20 mouse cellular contexts compared by ENCODE assay signal in the genomic region with DNA sequence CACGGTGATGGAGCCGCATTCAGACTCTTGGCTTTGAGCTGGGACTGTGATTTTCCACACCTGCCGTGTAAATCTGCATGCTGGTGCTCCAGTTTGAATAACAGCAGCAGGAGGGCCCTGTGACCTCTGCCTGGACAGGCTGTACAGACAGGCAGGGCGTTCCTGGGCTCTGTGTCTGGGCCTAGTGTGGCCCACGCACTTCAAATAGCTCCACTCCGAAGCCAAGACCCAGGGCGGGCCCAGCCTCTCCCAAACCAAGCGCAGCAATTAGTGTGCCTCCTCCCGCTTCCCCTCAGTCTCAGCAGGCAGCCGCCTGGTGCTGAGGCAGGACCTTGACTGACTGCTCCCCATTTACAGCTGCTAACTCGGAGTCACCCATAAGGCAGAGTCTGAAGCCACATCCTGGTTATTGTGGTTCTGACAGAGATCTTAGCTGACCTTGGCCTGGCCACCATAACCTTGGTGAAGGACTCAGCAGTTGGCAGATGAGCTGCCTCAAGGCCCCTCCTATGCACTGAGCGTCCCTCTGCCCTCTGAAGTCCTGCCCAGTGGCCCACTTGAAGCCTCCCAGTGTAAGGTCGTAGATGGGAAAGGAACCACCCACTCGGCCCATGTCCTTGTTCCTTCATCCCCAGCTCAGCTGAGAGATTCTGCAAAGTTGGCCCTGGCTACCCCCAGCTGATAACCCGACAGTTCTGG. TPM values are rescaled to one million over a fixed set of nuclear protein-coding genes. Genes with fewer than 3 reads are reported as not detected.
DNase-seq lines count a peak whose midpoint lies in the region; ATAC-seq and TF ChIP-seq lines count a peak whose summit lies in the region.
"Had no signal": no experiment of that assay in that cellular context is flagged by ENCODE, and none has a peak within 500 bp of the region (broad histone marks: within the 10 kb centered on the region; RNA-seq: fewer than 3 reads in every experiment).

No protein-coding gene starts in this region.

- TF ChIP-seq CTCF in kidney, postnatal 0 days (IDR thresholded peaks at IDR 0.05; ENCODE audit: low read depth), result no peak
- TF ChIP-seq CTCF in testis, adult 2 months (IDR thresholded peaks at IDR 0.05; ENCODE audit: control insufficient read depth, insufficient read depth, insufficient replicate concordance, low read depth, low read length), result no peak

- WGBS in kidney, postnatal 0 days, result 63% methylated on average over 15 of the region's 15 CpGs
- WGBS in forebrain, embryonic 14.5 days, result 56% methylated on average over 15 of the region's 15 CpGs

- H3K36me3 ChIP-seq in kidney, postnatal 0 days (ENCODE audit: insufficient read depth, low read length), result no peaks in the 10 kb centered on the region
- H3K36me3 ChIP-seq in testis, adult 2 months (ENCODE audit: control insufficient read depth, insufficient read depth, low read length), result no peaks in the 10 kb centered on the region
- H3K36me3 ChIP-seq in forebrain, embryonic 14.5 days (ENCODE audit: control insufficient read depth, insufficient read depth, low read length), result no peaks in the 10 kb centered on the region

- no peaks in the 10 kb centered on the region for H3K4me1 ChIP-seq in kidney, postnatal 0 days (replicated peaks; ENCODE audit: insufficient read depth, low read length)
- H3K4me1 ChIP-seq in testis, adult 2 months (ENCODE audit: control insufficient read depth, insufficient read depth, low read length), result no peaks in the 10 kb centered on the region; the same call in 1 of the 2 replicates
- H3K4me1 ChIP-seq in forebrain, embryonic 14.5 days (ENCODE audit: control insufficient read depth, insufficient read depth, low read length), result no peaks in the 10 kb centered on the region; the same call in 1 of the 2 replicates

- H3K4me3 ChIP-seq in kidney, postnatal 0 days (replicated peaks; ENCODE audit: low read depth, low read length), result no peak overlapping the region
- H3K4me3 ChIP-seq in testis, adult 2 months (ENCODE audit: control insufficient read depth, low read depth, low read length), result no peak overlapping the region
- H3K4me3 ChIP-seq in forebrain, embryonic 14.5 days (ENCODE audit: low read depth, low read length), result no peak overlapping the region

- intact Hi-C loops in heart, postnatal 10 days (cut with DNase I), result loop anchor here (5.0 kb wide), 2 partner anchors 206 to 296 kb away; partner anchors contain the start of gene B9d1

- no peaks in the 10 kb centered on the region for H3K9me3 ChIP-seq in kidney, postnatal 0 days (replicated peaks; ENCODE audit: low read length)
- no peaks in the 10 kb centered on the region for H3K9me3 ChIP-seq in forebrain, embryonic 14.5 days (replicated peaks; ENCODE audit: control insufficient read depth, low read length)

- no peak overlapping the region for H3K27ac ChIP-seq in kidney, postnatal 0 days
- peak overlapping the region; percentile 58; the same call in 1 of the 2 replicates for H3K27ac ChIP-seq in testis, adult 2 months (ENCODE audit: control insufficient read depth, insufficient read depth, low read depth, low read length)
- no peak overlapping the region for H3K27ac ChIP-seq in forebrain, embryonic 14.5 days (ENCODE audit: low read depth, low read length)
- H3K27ac ChIP-seq: liver, embryonic 14.5 days had no signal

- no peaks in the 10 kb centered on the region for H3K27me3 ChIP-seq in kidney, postnatal 0 days (ENCODE audit: insufficient read depth, low read length)
- no peaks in the 10 kb centered on the region for H3K27me3 ChIP-seq in testis, adult 2 months (ENCODE audit: control insufficient read depth, insufficient read depth, low read length)
- no peaks in the 10 kb centered on the region for H3K27me3 ChIP-seq in forebrain, embryonic 14.5 days (replicated peaks; ENCODE audit: control insufficient read depth, insufficient read depth, low read length)

- no peak for ATAC-seq in kidney, postnatal 0 days (replicated peaks; ENCODE audit: low FRiP score, low read depth)
- no peak for ATAC-seq in forebrain, embryonic 14.5 days
- ATAC-seq: hindbrain, embryonic 16.5 days had no signal

- DNase-seq in kidney, postnatal 0 days (ENCODE audit: low spot score), result peak; percentile 12
- no peak for DNase-seq in kidney, postnatal 4 days
- peak; percentile 32 for DNase-seq in R1 (ENCODE audit: low read depth, low spot score)
- peak; percentile 80 for DNase-seq in adrenal gland, adult 8-10 months
- DNase-seq in forebrain, embryonic 14.5 days (ENCODE audit: low spot score), result no peak
- no peak for DNase-seq in layer of hippocampus, adult 8-10 months (ENCODE audit: low spot score in 2 of 2)
- no peak for DNase-seq in heart, postnatal 10 days
- DNase-seq: cerebellum, adult 11-12 months; kidney, adult 8-10 months; layer of hippocampus, adult 9-11 months; lung, postnatal 36 days; midbrain, embryonic 14.5 days; spleen, adult 18-20 months had no signal

- H3K9ac ChIP-seq in kidney, postnatal 0 days (ENCODE audit: low read depth, low read length), result no peak overlapping the region
- H3K9ac ChIP-seq in forebrain, embryonic 14.5 days (ENCODE audit: low read length), result no peak overlapping the region
- H3K9ac ChIP-seq: liver, embryonic 14.5 days had no signal

- H3K4me2 ChIP-seq in kidney, postnatal 0 days (ENCODE audit: low read length), result no peak overlapping the region
- H3K4me2 ChIP-seq in forebrain, embryonic 14.5 days (ENCODE audit: low read length), result no peak overlapping the region

- TF ChIP-seq POLR2A in testis, adult 2 months (IDR thresholded peaks at IDR 0.05; ENCODE audit: control insufficient read depth, low read depth, low read length), result no peak

RNA-seq across cellular contexts. Expression of gene Slc5a10, which starts 7.3 kb away (rescaled TPM):
- 19.6 and 21.2 TPM in 2 replicates for polyA plus RNA-seq in kidney, postnatal 0 days (2015; fragmentation: Nextera tagmentation; extraction: Ambion mirVana)
- total RNA-seq in adrenal gland, adult 8-10 months (2022), result under 1 TPM in 3 of 4 experiments, not detected in 1; 0.14 to 0.30 (median 0.25) TPM
- 0.27 and 0.31 TPM in 2 replicates for polyA plus RNA-seq in testis, adult 2 months (2012; rRNA removed)
- polyA plus RNA-seq in forebrain, embryonic 14.5 days (2014; fragmentation: Nextera tagmentation; extraction: Ambion mirVana), result not detected in 2 replicates
- under 1 TPM; 0.23 to 0.55 (median 0.41) TPM for total RNA-seq in layer of hippocampus, adult 8-10 months (2022)
- total RNA-seq in heart, postnatal 10 days (2021), result not detected
- total RNA-seq: common myeloid progenitor, adult 5-6 weeks; granulocyte monocyte progenitor cell, adult 5-6 weeks had no signal
- polyA plus RNA-seq: heart, postnatal 0 days; hindbrain, embryonic 16.5 days; liver, embryonic 14.5 days; midbrain, embryonic 14.5 days; stomach, embryonic 16.5 days had no signal

RNA-seq across cellular contexts. Expression of gene Fam83g, which starts 29.4 kb away (rescaled TPM):
- 2.7 and 2.9 TPM in 2 replicates for polyA plus RNA-seq in kidney, postnatal 0 days (2015; fragmentation: Nextera tagmentation; extraction: Ambion mirVana)
- 1 to 10 TPM; 1.7 to 2.9 (median 2.3) TPM for total RNA-seq in adrenal gland, adult 8-10 months (2022)
- polyA plus RNA-seq in testis, adult 2 months (2012; rRNA removed), result 1.1 and 1.3 TPM in 2 replicates
- 0.19 and 0.25 TPM in 2 replicates for polyA plus RNA-seq in forebrain, embryonic 14.5 days (2014; fragmentation: Nextera tagmentation; extraction: Ambion mirVana)
- under 1 TPM in 3 of 4 experiments, not detected in 1; 0.06 to 0.20 (median 0.09) TPM for total RNA-seq in layer of hippocampus, adult 8-10 months (2022)
- under 1 TPM; 0.12 to 0.29 TPM for total RNA-seq in heart, postnatal 10 days (2021)
- total RNA-seq: common myeloid progenitor, adult 5-6 weeks; granulocyte monocyte progenitor cell, adult 5-6 weeks had no signal

RNA-seq across cellular contexts. Expression of gene Prpsap2, which starts 48.6 kb away (rescaled TPM):
- 27.8 and 28.2 TPM in 2 replicates for polyA plus RNA-seq in kidney, postnatal 0 days (2015; fragmentation: Nextera tagmentation; extraction: Ambion mirVana)
- 10 to 100 TPM; 30.4 to 39.7 (median 36.2) TPM for total RNA-seq in adrenal gland, adult 8-10 months (2022)
- 14.6 and 16.8 TPM in 2 replicates for polyA plus RNA-seq in testis, adult 2 months (2012; rRNA removed)
- 67.6 and 70.2 TPM in 2 replicates for polyA plus RNA-seq in forebrain, embryonic 14.5 days (2014; fragmentation: Nextera tagmentation; extraction: Ambion mirVana)
- 10 to 100 TPM; 45.1 to 52.9 (median 48.2) TPM for total RNA-seq in layer of hippocampus, adult 8-10 months (2022)
- 1 to 10 TPM; 8.5 to 9.6 TPM for total RNA-seq in heart, postnatal 10 days (2021)

Comparison
In these comparisons a context has a peak if more than half of its experiments do, and no peak if none do; other contexts are left out.
1. DNase-seq: peak in kidney, postnatal 0 days (single experiment), R1 (single experiment) and adrenal gland, adult 8-10 months (single experiment); none in kidney, postnatal 4 days (0 of 2), forebrain, embryonic 14.5 days (single experiment), layer of hippocampus, adult 8-10 months (0 of 2) and heart, postnatal 10 days (0 of 2).